Mouse (Mus musculus) splenic B cell, adult 2 months (primary cell): ENCODE measurements around the gene Eng.

Experiments
- DNase-seq: peaks from one replicate; pipeline ENCODE4 v3.0.0-alpha.2; 2011; ENCODE audit warnings: low read depth, low spot score
- H3K27me3 ChIP-seq: 2 replicates; pipeline ENCODE4 v1.6.1; 2012; ENCODE audit warnings: mild to moderate bottlenecking, low read length, moderate library complexity, mixed read lengths; ENCODE audit not compliant: control insufficient read depth, poor library complexity, insufficient read depth, severe bottlenecking
- H3K36me3 ChIP-seq: 2 replicates; pipeline ENCODE4 v1.6.1; 2012; ENCODE audit warnings: mild to moderate bottlenecking, low read length, moderate library complexity, mixed read lengths; ENCODE audit not compliant: control insufficient read depth, poor library complexity, insufficient read depth, severe bottlenecking

Eng gene

GRCm38 (mm10) chr2:32646379-32647056 lies at the start of gene Eng:
TSS of gene Eng (plus strand) at chr2:32646595.
- Histone ChIP-seq H3K27me3 (no peaks in the 10 kb centered on the region), H3K36me3 (no peaks in the 10 kb centered on the region)
- DNase-seq, result no peak

- no peak for DNase-seq
- Histone ChIP-seq H3K27me3 (no peaks in the 10 kb centered on the region), H3K36me3 (peaks cover 19% of the 10 kb centered on the region)
Measured at GRCm38 (mm10) chr2:32596725-32597124, 49.7 kb upstream of the Eng start.

GRCm38 (mm10) chr2:32597248-32597647 lies 49.1 kb upstream of the Eng start:
- Histone ChIP-seq H3K27me3 (no peaks in the 10 kb centered on the region), H3K36me3 (peaks cover 17% of the 10 kb centered on the region)
- no peak for DNase-seq

DNA sequence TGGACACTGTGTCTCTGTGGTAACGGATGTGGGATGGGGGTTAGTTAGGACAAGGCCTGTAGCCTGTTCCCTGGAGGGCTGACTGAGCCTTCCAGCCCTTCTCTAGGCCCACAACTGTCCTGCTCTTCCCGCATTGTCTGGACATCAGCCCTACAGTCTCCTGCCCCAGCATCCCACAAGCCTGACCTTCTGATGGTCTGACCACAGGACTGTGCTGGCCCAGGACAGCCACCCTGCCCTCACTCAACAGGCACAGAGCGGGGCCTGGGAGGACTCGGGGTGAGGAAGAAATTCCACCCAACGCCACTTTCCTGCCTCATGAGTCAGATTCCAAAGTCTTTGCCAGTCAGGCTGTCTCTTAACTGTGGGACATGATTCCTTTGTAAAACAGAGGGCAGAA lies 48.7 kb upstream of the Eng start:
- Histone ChIP-seq H3K27me3 (no peaks in the 10 kb centered on the region), H3K36me3 (peaks cover 16% of the 10 kb centered on the region)
- no peak for DNase-seq

DNA sequence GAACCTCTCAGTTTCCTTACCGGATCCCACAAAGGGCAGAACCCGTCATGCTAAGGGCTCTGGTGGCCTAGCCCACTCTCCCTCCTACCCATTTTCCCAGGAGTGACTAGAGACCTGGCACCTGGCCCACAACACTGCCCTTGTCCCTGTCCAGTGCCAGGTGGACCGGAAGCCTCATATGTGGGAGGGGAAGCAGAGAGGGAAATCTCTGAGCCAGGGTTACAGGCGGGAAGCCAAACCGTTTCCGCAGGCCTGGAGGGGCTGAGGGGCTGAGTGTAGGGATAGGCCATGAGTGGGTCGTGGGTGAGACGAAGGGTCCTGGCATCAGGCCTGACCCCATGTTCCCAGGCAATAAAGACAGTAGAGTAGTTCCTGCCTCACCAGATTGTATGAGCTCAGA lies 47.9 kb upstream of the Eng start:
- no peak for DNase-seq
- Histone ChIP-seq H3K36me3 (peaks cover 16% of the 10 kb centered on the region), H3K27me3 (no peaks in the 10 kb centered on the region)

GRCm38 (mm10) chr2:32599409-32599808 lies 47.0 kb upstream of the Eng start, which contains the start of gene St6galnac6:
TSS of gene St6galnac6 (plus strand) at chr2:32599709.
- DNase-seq, result no peak
- Histone ChIP-seq H3K27me3 (no peaks in the 10 kb centered on the region), H3K36me3 (peaks cover 11% of the 10 kb centered on the region)

DNA sequence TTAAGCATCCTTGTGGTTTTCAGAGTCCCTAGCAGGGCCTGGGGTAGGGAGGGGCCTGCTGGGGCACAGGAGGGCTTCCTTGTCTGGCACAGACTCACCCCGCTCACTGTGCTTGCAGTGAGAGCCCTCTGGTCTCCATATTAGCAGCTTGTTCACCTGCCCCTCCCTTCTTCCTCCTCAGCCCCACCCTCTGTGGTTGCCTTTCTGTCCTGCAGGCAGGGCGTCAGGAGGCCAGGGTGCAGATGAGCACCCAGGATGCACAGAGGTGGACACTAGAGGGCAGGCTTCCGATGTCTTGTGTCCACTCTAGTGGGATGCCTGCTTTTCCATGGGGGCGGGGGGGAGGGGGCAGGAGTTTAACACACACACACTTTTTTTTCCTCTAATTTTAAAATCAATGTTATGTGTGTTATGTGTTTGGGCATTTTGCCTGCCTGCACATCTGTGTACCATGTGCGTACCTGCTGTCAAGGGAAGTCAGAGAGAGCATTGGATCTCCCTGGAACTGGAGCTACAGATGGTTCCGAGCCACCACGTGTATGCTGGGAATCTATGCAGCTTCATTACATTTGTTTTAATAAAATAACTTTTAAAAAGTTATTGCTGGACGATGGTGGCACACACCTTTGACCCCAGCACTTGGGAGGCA lies 44.9 kb upstream of the Eng start:
- Histone ChIP-seq H3K36me3 (peaks cover 11% of the 10 kb centered on the region), H3K27me3 (no peaks in the 10 kb centered on the region)
- DNase-seq, result peak; percentile 66

GRCm38 (mm10) chr2:32602600-32603054 lies 43.8 kb upstream of the Eng start:
- peak; percentile 87 for DNase-seq
- peaks cover 4% of the 10 kb centered on the region for H3K36me3 ChIP-seq
- H3K27me3 ChIP-seq, result no peaks in the 10 kb centered on the region

- H3K36me3 ChIP-seq, result no peaks in the 10 kb centered on the region
- no peaks in the 10 kb centered on the region for H3K27me3 ChIP-seq
- DNase-seq, result no peak
Measured at GRCm38 (mm10) chr2:32604631-32605030, 41.8 kb upstream of the Eng start.

- H3K27me3 ChIP-seq, result no peaks in the 10 kb centered on the region
- H3K36me3 ChIP-seq, result no peaks in the 10 kb centered on the region
- peak; percentile 77 for DNase-seq
Measured at GRCm38 (mm10) chr2:32606161-32607142, 39.9 kb upstream of the Eng start.

GRCm38 (mm10) chr2:32607262-32607947 lies 39.0 kb upstream of the Eng start:
- DNase-seq, result peak; percentile 64
- H3K36me3 ChIP-seq, result no peaks in the 10 kb centered on the region
- H3K27me3 ChIP-seq, result no peaks in the 10 kb centered on the region

DNA sequence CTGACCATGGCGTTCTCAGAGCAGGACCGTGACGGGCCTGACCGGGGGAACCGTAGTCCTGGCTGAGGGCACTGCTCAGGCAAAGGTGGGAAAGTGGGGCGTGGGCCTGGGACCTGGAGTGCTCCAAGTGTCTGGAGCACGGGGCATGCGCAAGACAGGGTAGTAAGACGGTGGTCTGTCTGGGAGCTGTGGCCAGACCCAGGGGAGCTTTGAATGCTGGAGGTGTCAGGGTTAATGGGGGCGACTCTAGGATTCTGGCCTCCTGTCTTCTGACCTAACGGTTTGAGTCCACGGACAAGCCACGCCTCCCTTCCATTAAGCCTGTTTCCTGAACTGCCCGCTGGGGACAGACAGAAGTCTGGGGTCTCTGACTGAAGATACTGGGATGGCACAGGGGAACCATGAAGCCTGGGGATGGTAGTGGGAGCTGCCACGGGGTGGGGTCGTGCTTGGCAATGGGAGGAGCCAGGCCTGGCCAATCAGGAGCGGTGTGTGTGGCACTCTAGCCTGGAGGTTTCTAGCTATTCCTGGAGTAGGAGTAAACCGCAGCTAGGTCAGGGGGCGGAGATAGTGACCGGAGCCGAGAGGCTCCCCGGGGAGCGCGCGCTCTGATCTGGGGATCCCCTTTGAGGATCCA lies 38.1 kb upstream of the Eng start:
- peak; percentile 73 for DNase-seq
- H3K27me3 ChIP-seq, result no peaks in the 10 kb centered on the region
- H3K36me3 ChIP-seq, result no peaks in the 10 kb centered on the region

GRCm38 (mm10) chr2:32608778-32609435 lies 37.5 kb upstream of the Eng start:
- Histone ChIP-seq H3K36me3 (no peaks in the 10 kb centered on the region), H3K27me3 (no peaks in the 10 kb centered on the region)
- no peak for DNase-seq
